Mouse (Mus musculus) cerebellum, adult 9-11 months (tissue): ENCODE results near the gene Taf13.
A peak's percentile ranks its signal among the peaks of the same experiment; 100 is the strongest.

Experiments used
- DNase-seq: peaks from one replicate; pipeline ENCODE4 v3.0.0; 2022

Taf13 gene

DNA sequence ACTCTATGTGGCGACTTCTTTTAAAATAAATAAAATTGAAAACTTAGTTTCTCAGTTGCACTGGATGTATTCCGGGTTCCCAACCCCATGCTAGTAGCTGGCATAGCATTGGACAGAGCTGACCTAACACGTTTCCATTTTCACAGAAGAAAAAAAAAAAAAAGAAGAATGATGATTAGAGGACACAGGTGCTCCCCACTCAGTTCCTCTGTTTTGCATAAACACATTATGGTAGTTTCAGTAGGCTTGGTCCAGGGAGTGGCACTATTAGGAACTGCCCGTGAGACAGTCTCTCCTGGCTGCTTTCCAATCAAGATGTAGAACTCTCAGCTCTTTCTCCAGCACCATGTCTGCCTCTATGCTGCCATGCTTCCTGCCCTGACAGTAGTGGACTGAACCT lies 13.1 kb downstream of the Taf13 start:
- no peak for DNase-seq

- no peak for DNase-seq
Measured at GRCm38 (mm10) chr3:108588446-108588845, 16.9 kb downstream of the Taf13 start.

DNA sequence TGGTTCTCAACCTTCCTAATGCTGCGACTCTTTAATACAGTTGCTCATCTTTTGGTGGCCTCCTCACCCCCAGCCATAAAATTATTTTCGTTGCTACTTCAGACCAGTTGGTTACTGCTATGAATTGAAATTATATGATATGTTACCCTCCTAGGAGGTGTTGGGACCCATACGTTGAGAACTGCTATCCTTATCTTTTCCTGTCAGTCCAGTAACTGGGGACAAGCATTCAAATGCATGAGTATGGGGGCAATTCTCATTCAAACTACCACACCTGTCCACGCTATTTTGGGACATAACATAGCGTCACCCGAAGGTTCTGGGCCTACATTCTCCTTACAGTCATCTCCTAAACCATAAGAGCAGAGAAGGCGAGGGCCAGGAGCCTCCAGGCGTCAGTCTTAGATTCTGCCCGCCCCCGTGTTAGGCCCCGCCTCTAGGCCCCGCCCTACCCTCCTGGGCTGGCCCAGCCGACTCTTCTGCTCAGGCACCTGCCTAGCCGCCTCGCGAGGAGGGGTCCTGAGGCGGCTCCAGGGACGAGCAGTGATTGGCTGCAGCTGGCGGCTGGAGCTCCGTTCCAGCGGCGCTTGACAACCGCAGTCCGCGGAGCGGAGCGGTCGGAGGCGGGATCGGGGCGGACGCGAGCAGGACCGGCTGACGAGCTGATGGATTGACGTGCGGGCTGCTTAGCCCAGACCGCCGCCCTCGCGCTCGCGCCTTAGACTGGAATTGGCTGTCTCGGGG lies 19.5 kb downstream of the Taf13 start, which contains the start of gene Wdr47:
Wdr47 (plus strand) TSS at position 494 of the 744 bp plus-strand sequence.
- peak; percentile 96 for DNase-seq

- DNase-seq, result no peak
Measured at GRCm38 (mm10) chr3:108591530-108592522, 20.3 kb downstream of the Taf13 start.

DNA sequence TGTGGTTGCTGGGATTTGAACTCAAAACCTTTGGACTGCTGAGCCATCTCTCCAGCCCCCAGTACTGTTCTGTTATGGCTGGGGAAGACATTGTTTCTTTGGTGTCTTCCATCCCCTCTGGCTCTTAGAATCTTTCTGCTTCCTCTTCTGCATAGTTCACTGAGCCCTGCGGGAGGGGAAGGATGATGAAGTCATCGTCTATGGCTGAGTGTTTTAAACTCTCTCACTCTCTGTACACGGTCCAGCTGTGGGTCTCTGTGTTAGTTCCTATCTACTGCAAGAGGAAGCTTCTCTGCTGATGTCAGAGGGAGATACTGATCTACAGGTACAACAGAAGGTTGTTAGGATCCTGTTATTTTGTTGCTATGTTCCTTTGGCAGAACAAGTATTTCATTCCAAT lies 37.4 kb downstream of the Taf13 start:
- no peak for DNase-seq
